Mouse (Mus musculus) limb, embryonic 14.5 days (tissue): ENCODE measurements around the gene Gm10644. TPM values are rescaled to one million over a fixed set of nuclear protein-coding genes. Genes with fewer than 3 reads are reported as not detected.

Source experiments
- ATAC-seq: fragments of 200-750 bp; cut with Nextera tagmentation; 2 replicates; pipeline ENCODE4 v1.8.0; 2017; ENCODE audit warnings: low read depth, moderate number of reproducible peaks, moderate TSS enrichment; ENCODE audit not compliant: low FRiP score
- DNase-seq: peaks from one replicate; pipeline ENCODE4 v3.0.0-alpha.2; 2015; ENCODE audit warnings: low spot score
- H3K27ac ChIP-seq: fragments of 300-500 bp; sonication (generic); replicated peaks from 2 replicates; pipeline ENCODE4 v1.5.1; 2014; ENCODE audit warnings: low read depth, mild to moderate bottlenecking, low read length, moderate library complexity, mixed read lengths
- H3K27me3 ChIP-seq: fragments of 300-500 bp; sonication (generic); 2 replicates; pipeline ENCODE4 v1.6.1; 2014; ENCODE audit warnings: low read length, mixed read lengths; ENCODE audit not compliant: control insufficient read depth, insufficient read depth
- H3K36me3 ChIP-seq: fragments of 300-500 bp; sonication (generic); 2 replicates; pipeline ENCODE4 v1.6.1; 2014; ENCODE audit warnings: mild to moderate bottlenecking, low read length, moderate library complexity, mixed read lengths; ENCODE audit not compliant: control insufficient read depth, insufficient read depth
- H3K4me1 ChIP-seq: fragments of 300-500 bp; sonication (generic); 2 replicates; pipeline ENCODE4 v1.6.1; 2014; ENCODE audit warnings: antibody characterized with exemption, low read length, mixed read lengths; ENCODE audit not compliant: control insufficient read depth, insufficient read depth
- H3K4me2 ChIP-seq: fragments of 300-500 bp; sonication (generic); replicated peaks from 2 replicates; pipeline ENCODE4 v1.6.1; 2014; ENCODE audit warnings: low read depth, mild to moderate bottlenecking, low read length, moderate library complexity; ENCODE audit not compliant: severe bottlenecking
- H3K4me3 ChIP-seq: fragments of 300-500 bp; sonication (generic); replicated peaks from 2 replicates; pipeline ENCODE4 v1.5.1; 2014; ENCODE audit warnings: low read length
- H3K9ac ChIP-seq: fragments of 300-500 bp; sonication (generic); 2 replicates; pipeline ENCODE4 v1.6.1; 2014; ENCODE audit warnings: mild to moderate bottlenecking, low read depth, low read length, moderate library complexity; ENCODE audit not compliant: severe bottlenecking
- H3K9me3 ChIP-seq: fragments of 300-500 bp; sonication (generic); 2 replicates; pipeline ENCODE4 v1.6.1; 2016; ENCODE audit warnings: low read length; ENCODE audit not compliant: control insufficient read depth
- POLR2A ChIP-seq: fragments of 200-500 bp; IDR thresholded peaks from 2 replicates; pipeline ENCODE4 v1.8.0; 2012; ENCODE audit warnings: inconsistent platforms, mild to moderate bottlenecking, moderate library complexity, borderline replicate concordance; ENCODE audit not compliant: insufficient read depth, insufficient read length; ENCODE audit errors: extremely low read depth
- WGBS: fragments of 180-500 bp; shearing (Covaris S2); extraction: QIAGEN DNeasy Blood & Tissue Kit; methylation state at CpG from one replicate; pipeline ENCODE4 v1.1.7; 2014; 5-methylcytosine and 5-hydroxymethylcytosine counted together
- polyA plus RNA-seq, 2 experiments: library from polyadenylated mRNA; depleted of rRNA in 1 of 2; stranded (reverse) in 1 of 2; unstranded in 1 of 2; fragments of >200 nt; fragmentation: Nextera tagmentation in 1 of 2; extraction: Ambion mirVana in 1 of 2; gene quantifications; 2 replicates each; pipeline versions ENCODE4 v1.2.1 to v1.2.3; 2012 to 2014

The Gm10644 gene
- polyA plus RNA-seq, 2 experiments: 0.48 to 0.63 TPM

- Histone ChIP-seq H3K4me1 (peaks cover 9% of the 10 kb centered on the region; the same call in 1 of the 2 replicates), H3K9me3 (no peaks in the 10 kb centered on the region), H3K4me3 (no peak overlapping the region), H3K36me3 (peaks cover 57% of the 10 kb centered on the region), H3K27me3 (no peaks in the 10 kb centered on the region), H3K27ac (no peak overlapping the region), H3K4me2 (no peak overlapping the region), H3K9ac (no peak overlapping the region)
- WGBS: 80% methylated on average over 1 of the region's 1 CpGs
- ATAC-seq (peak; percentile 64), DNase-seq (no peak)
- TF ChIP-seq POLR2A: no peak
Observed at GRCm38 (mm10) chr8:83980250-83980649, 25.2 kb upstream of the Gm10644 start.

- H3K4me1 ChIP-seq: peaks cover 18% of the 10 kb centered on the region
- no peak overlapping the region for H3K27ac ChIP-seq
- no peaks in the 10 kb centered on the region for H3K27me3 ChIP-seq
- no peak overlapping the region for H3K4me3 ChIP-seq
- WGBS: 68% methylated on average over 9 of the region's 9 CpGs
- H3K9ac ChIP-seq: no peak overlapping the region
- ATAC-seq (no peak), DNase-seq (no peak)
- TF ChIP-seq POLR2A: no peak
- peaks cover 39% of the 10 kb centered on the region for H3K36me3 ChIP-seq
- no peaks in the 10 kb centered on the region for H3K9me3 ChIP-seq
- no peak overlapping the region for H3K4me2 ChIP-seq
Observed at GRCm38 (mm10) chr8:83978200-83978599, 23.2 kb upstream of the Gm10644 start.

DNA sequence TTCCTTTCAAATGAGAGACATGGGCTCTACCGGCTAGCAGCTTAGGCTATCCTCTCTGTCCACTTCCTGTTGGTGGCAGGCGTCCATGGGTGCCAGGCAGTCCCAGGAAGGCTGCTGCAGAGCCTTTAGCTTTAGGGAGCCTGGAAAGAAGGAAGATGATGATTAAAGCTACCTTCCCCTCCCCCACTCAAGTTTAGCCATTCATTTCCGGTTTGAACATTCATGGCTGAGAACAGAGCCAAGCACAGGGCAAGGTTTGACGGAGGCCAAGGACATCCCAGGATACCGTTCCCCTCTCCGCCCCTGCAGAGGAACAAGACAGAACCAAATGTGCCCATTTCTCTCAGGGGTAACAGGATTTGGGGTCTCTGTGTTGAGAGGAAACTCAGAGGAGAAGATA is 22.6 kb upstream of the Gm10644 start:
- no peaks in the 10 kb centered on the region for H3K9me3 ChIP-seq
- 38% methylated on average over 6 of the region's 6 CpGs for WGBS
- ATAC-seq (no peak), DNase-seq (no peak)
- H3K27me3 ChIP-seq: no peaks in the 10 kb centered on the region
- no peak overlapping the region for H3K27ac ChIP-seq
- no peak overlapping the region for H3K4me2 ChIP-seq
- H3K36me3 ChIP-seq: peaks cover 33% of the 10 kb centered on the region
- H3K4me1 ChIP-seq: peaks cover 18% of the 10 kb centered on the region
- no peak for TF ChIP-seq POLR2A
- no peak overlapping the region for H3K4me3 ChIP-seq
- peak overlapping the region; percentile 12; the same call in 1 of the 2 replicates for H3K9ac ChIP-seq

DNA sequence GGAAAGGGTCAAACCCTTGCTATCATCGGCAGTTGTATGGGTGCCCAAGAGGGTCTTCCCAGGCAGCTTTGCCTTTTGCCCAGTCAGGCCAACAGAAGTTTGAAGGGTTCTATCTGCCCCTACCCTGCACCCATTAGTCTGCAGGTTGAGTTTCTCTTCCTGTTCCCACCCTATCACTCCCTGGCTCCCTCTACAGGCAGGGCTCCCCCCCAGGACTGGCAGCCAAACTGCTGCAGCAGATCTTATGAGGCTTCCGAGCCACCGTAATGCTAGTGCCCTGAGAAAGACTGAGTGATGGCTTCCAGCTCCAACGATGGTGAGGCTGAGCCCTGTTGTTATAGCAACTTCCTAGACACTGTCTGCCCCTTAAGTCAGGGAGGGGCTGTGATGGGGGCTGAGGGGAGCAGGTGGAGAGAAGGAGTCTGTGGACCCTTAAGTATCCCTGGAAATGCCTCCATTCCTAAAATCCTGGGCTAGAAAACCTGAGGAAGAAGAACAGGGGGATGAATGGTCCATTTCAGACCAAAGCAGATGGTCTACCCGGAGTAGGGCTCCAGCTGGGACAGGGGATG is 21.9 kb upstream of the Gm10644 start:
- ATAC-seq (no peak), DNase-seq (no peak)
- WGBS: 89% methylated on average over 5 of the region's 5 CpGs
- Histone ChIP-seq H3K27ac (no peak overlapping the region), H3K4me2 (no peak overlapping the region), H3K4me3 (no peak overlapping the region), H3K9me3 (no peaks in the 10 kb centered on the region), H3K4me1 (peaks cover 18% of the 10 kb centered on the region), H3K27me3 (no peaks in the 10 kb centered on the region), H3K9ac (no peak overlapping the region), H3K36me3 (peaks cover 26% of the 10 kb centered on the region)
- no peak for TF ChIP-seq POLR2A

- no peak for DNase-seq
- 88% methylated on average over 4 of the region's 4 CpGs for WGBS
- H3K27me3 ChIP-seq: no peaks in the 10 kb centered on the region
- no peaks in the 10 kb centered on the region for H3K9me3 ChIP-seq
- H3K27ac ChIP-seq: no peak overlapping the region
- TF ChIP-seq POLR2A: no peak
- ATAC-seq: no peak
- H3K36me3 ChIP-seq: peaks cover 19% of the 10 kb centered on the region
- peaks cover 18% of the 10 kb centered on the region for H3K4me1 ChIP-seq
- H3K4me2 ChIP-seq: no peak overlapping the region
- no peak overlapping the region for H3K9ac ChIP-seq
- no peak overlapping the region for H3K4me3 ChIP-seq
Observed at GRCm38 (mm10) chr8:83976101-83976630, 21.2 kb upstream of the Gm10644 start.
